Mouse (Mus musculus): ENCODE results near the gene Ids.
"Not testable (repeated sequence)": the region's sequence is repeated elsewhere in the genome, so short reads cannot be mapped to it uniquely, and the experiment has no call there.

Ids gene

GRCm38 (mm10) chrX:70364661-70365613 lies at the start of gene Ids:
Gene Ids (minus strand): TSS chrX:70365084.
- peak; percentile 93 for DNase-seq

DNA sequence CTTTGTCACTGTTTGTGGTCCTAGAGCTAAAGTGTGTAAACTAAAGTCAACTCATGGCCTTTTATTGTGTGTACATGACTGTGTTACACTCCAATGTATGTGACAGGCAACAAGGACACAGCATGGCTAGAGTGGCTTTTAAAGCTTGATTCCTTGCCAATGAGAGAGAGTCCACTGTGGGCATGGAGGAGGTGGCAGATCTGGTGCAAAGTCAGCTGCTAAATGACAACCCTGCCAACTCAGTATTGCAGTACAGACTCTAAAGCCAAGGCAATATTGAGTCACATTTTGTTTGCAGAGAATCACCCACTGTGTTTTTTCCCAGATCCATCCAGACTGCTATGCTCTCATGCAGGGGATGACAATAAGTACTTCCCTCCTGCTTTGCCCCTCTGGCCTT lies 27.8 kb upstream of the Ids start:
- not testable (repeated sequence) for DNase-seq

GRCm38 (mm10) chrX:70385962-70386351 lies 21.1 kb upstream of the Ids start:
- no peak for DNase-seq

DNA sequence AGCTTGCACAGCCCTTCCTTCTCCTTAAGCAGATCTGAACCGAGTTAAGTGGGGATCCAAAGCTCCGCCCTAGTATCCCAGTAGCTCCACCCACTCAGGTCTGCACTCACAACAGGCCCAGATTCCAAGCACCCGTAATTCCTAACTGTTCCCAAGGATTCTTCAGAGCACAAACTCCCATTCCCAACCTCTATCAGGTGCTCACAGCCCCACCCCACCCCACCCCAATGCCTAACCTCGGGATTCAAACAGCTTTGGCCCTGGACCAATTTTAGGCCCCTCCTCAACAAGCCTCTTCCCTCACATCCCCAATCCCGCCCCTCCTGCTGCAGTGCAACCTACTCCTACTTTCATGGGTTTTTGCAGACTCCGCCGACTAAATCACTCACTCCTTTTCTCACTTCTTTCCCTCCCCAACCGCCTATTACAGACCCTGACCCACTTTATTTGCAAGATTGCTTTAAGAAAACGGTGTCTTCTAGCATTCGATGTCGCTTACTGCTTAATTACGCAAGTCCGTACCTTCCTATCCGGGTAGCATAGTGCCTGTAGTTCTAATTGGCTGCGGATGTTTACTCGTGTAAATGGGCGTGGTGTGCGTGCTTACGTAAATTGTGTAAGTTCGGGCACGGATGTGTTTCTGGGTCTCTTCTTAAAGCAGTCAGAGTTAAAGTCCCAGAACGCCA lies 20.5 kb upstream of the Ids start, which contains the start of gene 1110012L19Rik:
Gene 1110012L19Rik (plus strand): TSS at position 602 of the 686 bp plus-strand sequence.
- DNase-seq: peak; percentile 87

GRCm38 (mm10) chrX:70384917-70385275 lies 20.0 kb upstream of the Ids start:
- no peak for DNase-seq

DNA sequence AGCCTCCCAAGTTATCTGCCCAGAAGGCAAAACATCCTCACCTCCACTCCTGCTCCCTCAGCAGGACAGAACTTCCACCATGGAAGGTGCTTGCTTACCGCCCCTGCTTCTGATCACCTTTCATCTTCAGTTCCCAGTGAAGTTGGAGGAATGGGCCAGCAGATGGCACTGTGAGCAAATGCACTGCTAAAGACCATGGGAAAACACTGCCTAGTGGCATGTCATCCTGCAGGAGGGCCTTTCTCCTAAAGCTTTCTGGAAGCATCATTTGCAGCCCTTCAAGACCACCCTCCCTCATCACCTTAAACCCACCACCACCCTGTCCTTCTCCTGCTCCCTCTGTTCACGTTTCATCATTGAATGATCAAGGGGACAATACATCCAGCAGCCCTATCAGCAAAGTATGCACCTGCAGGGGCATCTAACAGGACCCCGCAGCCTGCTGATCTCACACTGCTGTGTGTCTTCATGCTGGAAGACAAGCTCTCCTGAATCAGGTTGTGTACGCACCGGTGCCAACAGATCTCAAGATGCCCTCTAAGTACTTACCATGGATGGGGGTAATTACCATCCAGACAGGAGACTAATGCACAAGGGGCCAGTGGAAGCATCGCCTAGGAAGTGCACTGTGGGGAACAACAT lies 9.7 kb upstream of the Ids start:
- not testable (repeated sequence) for DNase-seq

DNA sequence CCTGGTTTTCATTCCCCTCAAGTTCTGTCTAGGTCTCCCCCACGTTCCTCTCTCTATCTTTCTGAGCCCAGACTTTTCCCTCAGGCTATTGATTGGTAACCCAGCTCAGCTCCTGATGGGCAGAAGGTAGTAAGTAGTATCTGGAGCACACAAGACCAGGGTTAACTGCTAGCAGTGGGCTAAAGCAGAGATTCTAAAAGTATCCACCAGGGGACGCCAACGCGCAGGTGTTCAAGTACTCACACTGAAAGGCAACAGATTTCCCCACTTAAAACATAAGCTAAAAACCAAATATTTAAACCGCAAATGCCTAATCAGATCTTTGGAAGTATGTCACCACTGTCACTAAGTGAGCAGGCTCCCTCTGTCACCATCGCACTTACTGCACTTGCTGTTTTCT lies 4.9 kb upstream of the Ids start:
- not testable (repeated sequence) for DNase-seq

GRCm38 (mm10) chrX:70364202-70364601 lies 682 bp downstream of the Ids start:
- DNase-seq: no peak

DNA sequence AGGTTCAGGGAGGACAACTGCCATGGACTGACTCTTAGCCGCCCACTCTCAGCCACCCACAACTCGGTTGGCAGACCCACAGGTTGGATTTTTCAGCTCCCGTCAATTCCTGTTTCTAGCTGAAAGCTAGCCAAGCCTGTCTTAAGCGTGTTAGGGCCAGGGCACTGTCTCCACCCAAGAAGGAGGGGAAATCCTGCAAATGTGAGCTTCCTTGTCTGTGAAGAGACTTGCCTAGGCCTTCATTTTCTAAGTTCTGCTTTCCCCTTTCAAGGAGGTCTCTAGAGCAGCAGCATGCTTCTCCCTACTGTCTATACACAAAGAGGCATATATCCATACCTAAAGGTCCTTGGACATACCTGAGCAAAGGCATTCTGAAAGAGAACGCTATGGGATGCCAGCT lies 1.4 kb downstream of the Ids start:
- DNase-seq: no peak

DNA sequence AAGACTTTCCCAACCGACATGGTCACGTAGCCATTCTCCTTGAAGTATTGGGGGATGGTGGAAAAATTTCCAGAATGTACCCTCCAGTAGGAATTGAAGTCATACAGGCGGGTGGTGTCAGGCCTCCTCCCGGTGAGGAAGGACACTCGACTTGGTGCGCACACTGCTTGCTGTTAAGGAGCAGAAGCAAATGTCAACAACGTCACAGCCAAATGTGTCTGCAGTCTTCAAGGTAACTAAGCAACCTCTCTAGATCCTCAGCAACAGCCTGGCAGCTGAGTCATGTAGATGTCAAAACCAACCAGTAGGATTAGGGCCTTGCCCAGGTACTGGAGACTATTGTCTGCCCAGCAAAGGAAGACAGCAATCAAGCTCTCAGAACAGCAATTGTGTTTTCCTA lies 1.9 kb downstream of the Ids start:
- no peak for DNase-seq

GRCm38 (mm10) chrX:70330202-70330843 lies 34.6 kb downstream of the Ids start:
- peak; percentile 55 for DNase-seq

GRCm38 (mm10) chrX:70328530-70329143 lies 36.2 kb downstream of the Ids start:
- DNase-seq: no peak

DNA sequence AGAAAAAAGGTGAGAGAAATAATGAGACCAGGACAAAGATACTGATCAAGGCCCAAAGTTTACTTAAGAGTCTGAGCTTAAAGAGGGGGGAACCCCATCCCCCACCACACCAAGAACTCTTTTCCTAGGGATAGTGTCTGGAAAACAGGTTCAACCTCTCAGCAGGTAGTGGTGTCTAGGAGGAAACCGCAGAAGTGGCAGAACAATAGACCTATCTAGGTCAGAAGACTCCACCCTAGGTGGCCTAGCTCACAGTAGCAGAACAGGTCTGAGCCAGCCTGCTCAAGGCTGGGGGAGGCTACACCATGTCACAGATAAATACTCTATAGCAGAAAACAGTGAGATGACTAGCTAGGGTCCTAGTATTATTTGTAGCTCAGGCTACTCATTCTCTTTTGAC lies 37.2 kb downstream of the Ids start:
- DNase-seq: no peak

GRCm38 (mm10) chrX:70319254-70319653 lies 45.6 kb downstream of the Ids start:
- no peak for DNase-seq

GRCm38 (mm10) chrX:70314949-70315641 lies 49.8 kb downstream of the Ids start:
- no peak for DNase-seq

Data from lung, postnatal 10 days (tissue).